Mouse (Mus musculus): Measurements from ENCODE around the gene Cldn11.

GRCm38 (mm10) chr3:31138454-31139424 is 11.0 kb upstream of the Cldn11 start:
- TF ChIP-seq CTCF (IDR thresholded peaks at IDR 0.05; ENCODE audit: low read depth) (peak; percentile 85), EP300 (IDR thresholded peaks at IDR 0.05; ENCODE audit: low read depth) (no peak; the same call in 1 of the 2 replicates)

Data from liver, postnatal 0 days (tissue).